Mouse (Mus musculus): Measurements from ENCODE around the gene Cadm1. TPM values are rescaled to one million over a fixed set of nuclear protein-coding genes. Genes with fewer than 3 reads are reported as not detected.

Gene Cadm1
- polyA plus RNA-seq, 1 experiment from 2014 or later: 43.0 TPM

DNA sequence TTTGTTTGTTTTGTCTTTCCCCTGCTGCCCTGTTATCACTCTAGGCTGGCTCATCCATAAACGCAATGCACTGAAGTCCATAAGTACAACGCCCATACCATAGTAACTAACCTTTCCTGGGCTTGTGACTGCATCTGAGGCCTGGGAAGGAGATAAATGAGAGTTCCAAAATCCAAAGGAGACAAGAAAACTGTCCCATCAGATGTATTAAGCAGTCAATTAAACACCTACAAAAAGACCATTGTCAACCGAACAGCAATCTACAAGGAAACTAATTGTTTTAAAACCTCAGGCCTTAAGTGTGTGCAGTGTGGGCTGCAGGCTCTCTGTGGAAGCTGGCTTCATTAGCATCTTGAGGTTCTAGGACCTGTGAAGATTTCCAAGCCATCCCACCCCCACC is 331.0 kb downstream of the Cadm1 start:
- H3K4me2 ChIP-seq (ENCODE audit: low read depth, low read length): no peak overlapping the region
- H3K9me3 ChIP-seq (ENCODE audit: control insufficient read depth, low read length): no peaks in the 10 kb centered on the region
- no peak overlapping the region for H3K4me3 ChIP-seq (ENCODE audit: low read length)
- no peak overlapping the region for H3K9ac ChIP-seq (ENCODE audit: low read depth, low read length)
- no peaks in the 10 kb centered on the region for H3K27me3 ChIP-seq (replicated peaks; ENCODE audit: control insufficient read depth, insufficient read depth, low read length)
- no peak for ATAC-seq
- WGBS: 80% methylated on average over 3 of the region's 3 CpGs
- H3K27ac ChIP-seq (ENCODE audit: low read length): no peak overlapping the region
- H3K4me1 ChIP-seq (ENCODE audit: control insufficient read depth, insufficient read depth, low read length): 0 out of 2 replicates have a peak, but pooled peaks cover 6% of the 10 kb centered on the region
- H3K36me3 ChIP-seq (ENCODE audit: control insufficient read depth, insufficient read depth, low read length): no peaks in the 10 kb centered on the region

DNA sequence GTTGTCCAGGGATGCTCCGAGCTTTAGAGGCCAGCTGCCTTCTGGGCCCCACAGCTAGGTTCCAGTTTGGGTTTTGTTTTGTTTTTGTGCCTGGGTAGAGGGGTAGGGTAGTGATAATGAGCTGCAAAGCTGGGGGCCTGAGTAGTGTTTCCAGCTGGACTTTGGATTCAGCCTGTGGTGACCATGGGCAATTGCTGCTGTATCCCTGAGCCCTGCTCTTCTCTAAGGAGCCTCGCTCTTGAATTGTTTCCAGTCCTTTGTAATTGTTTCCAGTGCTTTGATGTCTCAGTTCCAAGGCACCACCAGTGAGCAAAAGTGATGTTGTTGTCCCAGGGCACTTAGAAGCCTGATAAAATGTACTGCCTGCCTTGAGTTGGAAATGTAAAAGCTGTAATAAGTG is 331.8 kb downstream of the Cadm1 start:
- Histone ChIP-seq H3K9ac (ENCODE audit: low read depth, low read length) (no peak overlapping the region), H3K9me3 (ENCODE audit: control insufficient read depth, low read length) (no peaks in the 10 kb centered on the region), H3K4me1 (ENCODE audit: control insufficient read depth, insufficient read depth, low read length) (0 out of 2 replicates have a peak, but pooled peaks cover 6% of the 10 kb centered on the region), H3K27ac (ENCODE audit: low read length) (no peak overlapping the region), H3K36me3 (ENCODE audit: control insufficient read depth, insufficient read depth, low read length) (no peaks in the 10 kb centered on the region), H3K4me2 (ENCODE audit: low read depth, low read length) (no peak overlapping the region), H3K4me3 (ENCODE audit: low read length) (no peak overlapping the region), H3K27me3 (replicated peaks; ENCODE audit: control insufficient read depth, insufficient read depth, low read length) (no peaks in the 10 kb centered on the region)
- WGBS: 65% methylated on average over 2 of the region's 2 CpGs
- ATAC-seq: no peak

- Histone ChIP-seq H3K4me2 (ENCODE audit: low read depth, low read length) (no peak overlapping the region), H3K4me1 (ENCODE audit: control insufficient read depth, insufficient read depth, low read length) (no peaks in the 10 kb centered on the region), H3K27ac (ENCODE audit: low read length) (no peak overlapping the region), H3K4me3 (ENCODE audit: low read length) (no peak overlapping the region), H3K9me3 (ENCODE audit: control insufficient read depth, low read length) (no peaks in the 10 kb centered on the region), H3K27me3 (replicated peaks; ENCODE audit: control insufficient read depth, insufficient read depth, low read length) (no peaks in the 10 kb centered on the region), H3K9ac (ENCODE audit: low read depth, low read length) (no peak overlapping the region), H3K36me3 (ENCODE audit: control insufficient read depth, insufficient read depth, low read length) (no peaks in the 10 kb centered on the region)
- WGBS: 49% methylated on average over 1 of the region's 1 CpGs
- ATAC-seq: no peak
Measured at GRCm38 (mm10) chr9:47866001-47866400, 336.0 kb downstream of the Cadm1 start.

DNA sequence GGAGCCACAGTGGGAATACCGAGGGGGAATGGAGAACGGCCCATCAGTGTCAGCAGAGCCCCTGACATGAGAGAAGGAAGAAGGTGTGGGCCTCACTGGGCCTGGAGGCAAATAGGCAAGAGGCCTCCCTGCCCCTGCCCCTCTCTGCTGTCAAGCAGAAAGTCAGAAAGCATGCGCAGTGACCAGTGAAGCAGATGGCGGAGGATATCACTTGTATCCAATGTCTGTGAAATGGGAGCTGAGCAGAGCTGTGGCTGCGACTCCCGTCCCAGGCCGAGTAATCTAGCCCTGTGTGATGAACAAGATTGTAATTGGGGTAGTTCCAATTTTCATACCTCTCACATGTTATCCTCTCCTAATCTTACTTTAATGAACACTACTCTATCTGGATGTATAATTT is 337.5 kb downstream of the Cadm1 start:
- WGBS: 91% methylated on average over 7 of the region's 7 CpGs
- Histone ChIP-seq H3K4me3 (ENCODE audit: low read length) (no peak overlapping the region), H3K4me2 (ENCODE audit: low read depth, low read length) (no peak overlapping the region), H3K27ac (ENCODE audit: low read length) (no peak overlapping the region), H3K27me3 (replicated peaks; ENCODE audit: control insufficient read depth, insufficient read depth, low read length) (no peaks in the 10 kb centered on the region), H3K4me1 (ENCODE audit: control insufficient read depth, insufficient read depth, low read length) (no peaks in the 10 kb centered on the region), H3K9me3 (ENCODE audit: control insufficient read depth, low read length) (no peaks in the 10 kb centered on the region), H3K36me3 (ENCODE audit: control insufficient read depth, insufficient read depth, low read length) (no peaks in the 10 kb centered on the region), H3K9ac (ENCODE audit: low read depth, low read length) (no peak overlapping the region)
- no peak for ATAC-seq

GRCm38 (mm10) chr9:47869661-47870060 is 339.7 kb downstream of the Cadm1 start:
- no peaks in the 10 kb centered on the region for H3K27me3 ChIP-seq (replicated peaks; ENCODE audit: control insufficient read depth, insufficient read depth, low read length)
- H3K9me3 ChIP-seq (ENCODE audit: control insufficient read depth, low read length): no peaks in the 10 kb centered on the region
- H3K4me1 ChIP-seq (ENCODE audit: control insufficient read depth, insufficient read depth, low read length): no peaks in the 10 kb centered on the region
- 80% methylated on average over 5 of the region's 5 CpGs for WGBS
- H3K9ac ChIP-seq (ENCODE audit: low read depth, low read length): no peak overlapping the region
- H3K27ac ChIP-seq (ENCODE audit: low read length): no peak overlapping the region
- H3K36me3 ChIP-seq (ENCODE audit: control insufficient read depth, insufficient read depth, low read length): no peaks in the 10 kb centered on the region
- H3K4me2 ChIP-seq (ENCODE audit: low read depth, low read length): no peak overlapping the region
- no peak overlapping the region for H3K4me3 ChIP-seq (ENCODE audit: low read length)
- ATAC-seq: no peak

GRCm38 (mm10) chr9:47876557-47877206 is 346.7 kb downstream of the Cadm1 start:
- WGBS: 73% methylated on average over 10 of the region's 10 CpGs
- no peak for ATAC-seq
- Histone ChIP-seq H3K27me3 (replicated peaks; ENCODE audit: control insufficient read depth, insufficient read depth, low read length) (no peaks in the 10 kb centered on the region), H3K4me2 (ENCODE audit: low read depth, low read length) (no peak overlapping the region), H3K9me3 (ENCODE audit: control insufficient read depth, low read length) (no peaks in the 10 kb centered on the region), H3K36me3 (ENCODE audit: control insufficient read depth, insufficient read depth, low read length) (no peaks in the 10 kb centered on the region), H3K27ac (ENCODE audit: low read length) (no peak overlapping the region), H3K9ac (ENCODE audit: low read depth, low read length) (no peak overlapping the region), H3K4me3 (ENCODE audit: low read length) (no peak overlapping the region), H3K4me1 (ENCODE audit: control insufficient read depth, insufficient read depth, low read length) (no peaks in the 10 kb centered on the region)

GRCm38 (mm10) chr9:47880171-47880570 is 350.2 kb downstream of the Cadm1 start:
- Histone ChIP-seq H3K27ac (ENCODE audit: low read length) (no peak overlapping the region), H3K4me3 (ENCODE audit: low read length) (no peak overlapping the region), H3K4me1 (ENCODE audit: control insufficient read depth, insufficient read depth, low read length) (no peaks in the 10 kb centered on the region), H3K27me3 (replicated peaks; ENCODE audit: control insufficient read depth, insufficient read depth, low read length) (no peaks in the 10 kb centered on the region), H3K9ac (ENCODE audit: low read depth, low read length) (no peak overlapping the region), H3K9me3 (ENCODE audit: control insufficient read depth, low read length) (no peaks in the 10 kb centered on the region), H3K4me2 (ENCODE audit: low read depth, low read length) (no peak overlapping the region), H3K36me3 (ENCODE audit: control insufficient read depth, insufficient read depth, low read length) (no peaks in the 10 kb centered on the region)
- WGBS: 86% methylated on average over 8 of the region's 8 CpGs
- ATAC-seq: no peak

- no peaks in the 10 kb centered on the region for H3K9me3 ChIP-seq (ENCODE audit: control insufficient read depth, low read length)
- no peaks in the 10 kb centered on the region for H3K36me3 ChIP-seq (ENCODE audit: control insufficient read depth, insufficient read depth, low read length)
- H3K4me2 ChIP-seq (ENCODE audit: low read depth, low read length): no peak overlapping the region
- H3K4me1 ChIP-seq (ENCODE audit: control insufficient read depth, insufficient read depth, low read length): no peaks in the 10 kb centered on the region
- no peak overlapping the region for H3K27ac ChIP-seq (ENCODE audit: low read length)
- H3K27me3 ChIP-seq (replicated peaks; ENCODE audit: control insufficient read depth, insufficient read depth, low read length): no peaks in the 10 kb centered on the region
- H3K9ac ChIP-seq (ENCODE audit: low read depth, low read length): no peak overlapping the region
- WGBS: 44% methylated on average over 11 of the region's 11 CpGs
- no peak for ATAC-seq
- H3K4me3 ChIP-seq (ENCODE audit: low read length): no peak overlapping the region
Measured at GRCm38 (mm10) chr9:47882372-47882771, 352.4 kb downstream of the Cadm1 start.

DNA sequence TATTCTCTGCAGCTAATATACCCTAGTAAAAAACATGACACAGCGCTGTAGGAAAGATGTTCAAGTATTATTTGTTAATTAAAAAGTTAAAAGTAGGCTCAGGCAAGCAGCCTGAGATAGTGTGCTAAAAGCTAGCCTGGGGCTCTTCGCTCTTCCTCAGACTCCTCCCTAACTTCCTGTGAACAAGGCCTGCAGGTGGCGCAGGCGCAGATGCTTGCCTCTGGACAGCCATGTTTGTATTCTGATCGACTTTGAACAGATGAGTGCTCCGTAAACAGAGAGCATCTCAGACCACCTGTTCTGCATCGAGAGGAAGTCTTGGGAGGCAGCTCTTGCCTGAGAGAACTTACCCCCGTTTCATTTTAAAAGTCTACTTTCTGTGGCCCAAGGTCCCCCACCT is 361.7 kb downstream of the Cadm1 start:
- Histone ChIP-seq H3K27ac (ENCODE audit: low read length) (no peak overlapping the region), H3K4me2 (ENCODE audit: low read depth, low read length) (no peak overlapping the region), H3K4me1 (ENCODE audit: control insufficient read depth, insufficient read depth, low read length) (peaks cover 4% of the 10 kb centered on the region; the same call in 1 of the 2 replicates), H3K27me3 (replicated peaks; ENCODE audit: control insufficient read depth, insufficient read depth, low read length) (no peaks in the 10 kb centered on the region), H3K36me3 (ENCODE audit: control insufficient read depth, insufficient read depth, low read length) (no peaks in the 10 kb centered on the region), H3K4me3 (ENCODE audit: low read length) (no peak overlapping the region), H3K9ac (ENCODE audit: low read depth, low read length) (no peak overlapping the region), H3K9me3 (ENCODE audit: control insufficient read depth, low read length) (no peaks in the 10 kb centered on the region)
- WGBS: 66% methylated on average over 8 of the region's 8 CpGs
- ATAC-seq: no peak

DNA sequence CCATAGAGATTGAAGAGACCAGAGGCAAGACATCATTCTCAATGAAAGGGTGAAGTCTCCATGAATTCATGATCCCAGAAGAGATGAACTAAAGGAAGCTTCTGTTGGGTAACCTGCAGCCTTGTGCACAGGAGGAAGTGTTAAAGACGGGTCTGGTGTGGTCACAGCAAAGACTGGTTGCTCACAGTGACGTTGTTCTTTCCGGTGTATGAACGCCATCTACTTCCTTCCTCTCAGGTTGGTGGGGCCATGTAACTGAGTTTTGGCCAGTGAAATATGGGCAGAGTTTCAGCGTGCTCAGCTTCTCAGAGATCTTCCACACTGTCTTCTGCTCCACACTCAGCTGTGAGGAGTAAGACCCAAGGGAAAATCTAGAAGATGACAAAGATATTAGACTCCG is 363.0 kb downstream of the Cadm1 start:
- no peaks in the 10 kb centered on the region for H3K27me3 ChIP-seq (replicated peaks; ENCODE audit: control insufficient read depth, insufficient read depth, low read length)

More for the DNA sequence above, 363.0 kb downstream of the Cadm1 start:
- no peak overlapping the region for H3K9ac ChIP-seq (ENCODE audit: low read depth, low read length)
- H3K4me2 ChIP-seq (ENCODE audit: low read depth, low read length): no peak overlapping the region
- WGBS: 93% methylated on average over 6 of the region's 6 CpGs
- H3K27ac ChIP-seq (ENCODE audit: low read length): no peak overlapping the region
- H3K36me3 ChIP-seq (ENCODE audit: control insufficient read depth, insufficient read depth, low read length): no peaks in the 10 kb centered on the region
- no peak for ATAC-seq
- H3K9me3 ChIP-seq (ENCODE audit: control insufficient read depth, low read length): no peaks in the 10 kb centered on the region
- no peak overlapping the region for H3K4me3 ChIP-seq (ENCODE audit: low read length)
- peaks cover 4% of the 10 kb centered on the region; the same call in 1 of the 2 replicates for H3K4me1 ChIP-seq (ENCODE audit: control insufficient read depth, insufficient read depth, low read length)

Measured in intestine, embryonic 16.5 days (tissue).